Mouse (Mus musculus) CH12.LX (cell line): ENCODE measurements around the gene Zfp827.

Source experiments
- CTCF ChIP-seq, 2 experiments: IDR thresholded peaks in 1 of 2; conservative IDR thresholded peaks in 1 of 2; 2 replicates each; pipeline ENCODE4 v1.5.1; 2011 to 2012; ENCODE audit warnings: low read depth in 2 of 2, low read length in 2 of 2, improper control_type of control experiment in 1 of 2, inconsistent platforms in 1 of 2, mild to moderate bottlenecking in 1 of 2, moderate library complexity in 1 of 2
- MYC ChIP-seq: IDR thresholded peaks from 2 replicates; pipeline ENCODE4 v1.6.1; 2011; ENCODE audit warnings: low read depth, mild to moderate bottlenecking, improper control_type of control experiment, low read length
- POLR2A ChIP-seq: IDR thresholded peaks from 2 replicates; pipeline ENCODE4 v1.6.1; 2011; ENCODE audit warnings: low read depth, mild to moderate bottlenecking, improper control_type of control experiment, low read length
- POLR2AphosphoS2 ChIP-seq: IDR thresholded peaks from 2 replicates; pipeline ENCODE4 v1.6.1; 2011; ENCODE audit warnings: low read depth, low read length, improper control_type of control experiment
- SIN3A ChIP-seq: IDR thresholded peaks from 2 replicates; pipeline ENCODE4 v1.6.1; 2012; ENCODE audit warnings: low read length, improper control_type of control experiment, inconsistent platforms
- ZKSCAN1 ChIP-seq: IDR thresholded peaks from 2 replicates; pipeline ENCODE4 v1.6.1; 2012; ENCODE audit warnings: low read depth, inconsistent platforms, low read length, improper control_type of control experiment, borderline replicate concordance
- ZNF384 ChIP-seq: IDR thresholded peaks from 2 replicates; pipeline ENCODE4 v1.6.1; 2012; ENCODE audit warnings: low read depth, low read length, improper control_type of control experiment, inconsistent platforms

- TF ChIP-seq POLR2AphosphoS2: no peak
- TF ChIP-seq SIN3A: no peak
- no peak for TF ChIP-seq CTCF (conservative IDR thresholded peaks at IDR 0.05 in 1 of 2, IDR thresholded peaks at IDR 0.05 in 1 of 2; ENCODE audit: low read depth in 2 of 2, low read length in 2 of 2)
- TF ChIP-seq MYC: no peak
- TF ChIP-seq POLR2A: no peak
- no peak for TF ChIP-seq ZKSCAN1
- TF ChIP-seq ZNF384: no peak
Measured at GRCm38 (mm10) chr8:79042252-79042651, 14.0 kb downstream of the Zfp827 start.
